Mouse (Mus musculus) megakaryocyte progenitor cell, adult 5-6 weeks (primary cell): ENCODE results near the gene Tbck. TPM values are rescaled to one million over a fixed set of nuclear protein-coding genes. Genes with fewer than 3 reads are reported as not detected.

Experiments
- ATAC-seq: replicated peaks from 2 replicates; pipeline ENCODE4 v1.8.0; 2016; ENCODE audit warnings: mild to moderate bottlenecking, moderate TSS enrichment, inconsistent platforms; ENCODE audit not compliant: poor library complexity
- total RNA-seq, 2 experiments: library from RNA; stranded (forward) in 1 of 2; stranded (reverse) in 1 of 2; fragments of 157-497, 149-512 nt in 1 of 2; fragments of 200-1000 nt in 1 of 2; gene quantifications; 2 replicates each; pipeline versions ENCODE4 v1.2.3 to v1.2.4; 2015 to 2017

Tbck gene
- total RNA-seq, 2 experiments from 2014 or later = 16.2 to 16.4 TPM

GRCm38 (mm10) chr3:132756274-132756673 lies 72.3 kb downstream of the Tbck start:
- ATAC-seq = 0 out of 2 replicates have a peak, but pooled peaks have one; percentile 48

DNA sequence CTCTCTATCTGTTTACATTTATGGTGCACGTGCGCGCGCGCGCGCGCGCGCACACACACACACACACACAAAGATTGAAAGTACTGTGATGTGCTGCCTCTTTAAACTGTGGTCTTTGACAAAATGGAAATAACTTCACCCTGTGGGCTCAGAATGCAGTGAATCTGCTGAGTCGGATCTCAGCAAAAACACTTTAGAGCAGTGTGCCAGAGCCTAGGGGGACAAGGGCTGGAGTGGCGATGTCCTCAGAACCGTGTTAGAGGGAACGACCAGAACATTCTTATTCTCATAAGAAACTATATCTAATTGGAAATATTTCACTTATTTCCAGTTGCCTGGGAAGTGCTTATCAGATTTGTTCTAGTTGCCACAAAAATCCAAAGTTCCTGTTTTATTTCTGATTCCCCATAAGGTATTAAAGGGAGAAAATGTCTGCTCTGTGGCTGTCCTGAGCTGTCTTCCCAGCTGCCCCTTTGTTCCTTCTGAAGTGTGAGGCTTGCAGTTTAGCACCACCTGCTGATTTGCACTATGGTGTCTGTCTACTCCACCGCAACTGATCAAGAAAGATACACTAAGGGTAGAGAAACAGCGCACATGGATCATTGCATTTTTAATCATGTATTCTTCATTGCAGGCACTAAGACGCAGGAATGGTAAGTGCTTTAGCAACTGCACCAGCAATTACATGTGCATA lies 82.2 kb downstream of the Tbck start:
- no peak for ATAC-seq

DNA sequence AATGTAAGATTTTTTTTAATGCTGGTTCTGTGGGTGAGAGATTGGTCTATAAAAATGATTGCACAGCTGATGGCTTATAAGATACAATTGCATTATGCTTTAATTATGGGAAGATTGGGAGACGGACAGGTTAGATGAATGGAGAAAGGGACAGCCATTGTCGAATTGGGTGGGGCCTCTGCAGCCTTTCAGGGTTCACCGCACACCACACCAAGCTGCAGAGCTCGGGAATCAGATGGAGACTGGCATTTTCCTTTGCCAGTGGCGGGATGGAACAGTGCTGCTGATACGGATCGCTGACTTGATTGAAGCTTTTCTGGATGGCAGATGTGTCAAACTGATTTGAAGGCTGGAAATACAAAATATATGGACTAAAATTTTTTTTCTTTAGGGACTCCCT lies 88.1 kb downstream of the Tbck start:
- ATAC-seq = no peak

GRCm38 (mm10) chr3:132776686-132777085 lies 92.7 kb downstream of the Tbck start:
- ATAC-seq = no peak

DNA sequence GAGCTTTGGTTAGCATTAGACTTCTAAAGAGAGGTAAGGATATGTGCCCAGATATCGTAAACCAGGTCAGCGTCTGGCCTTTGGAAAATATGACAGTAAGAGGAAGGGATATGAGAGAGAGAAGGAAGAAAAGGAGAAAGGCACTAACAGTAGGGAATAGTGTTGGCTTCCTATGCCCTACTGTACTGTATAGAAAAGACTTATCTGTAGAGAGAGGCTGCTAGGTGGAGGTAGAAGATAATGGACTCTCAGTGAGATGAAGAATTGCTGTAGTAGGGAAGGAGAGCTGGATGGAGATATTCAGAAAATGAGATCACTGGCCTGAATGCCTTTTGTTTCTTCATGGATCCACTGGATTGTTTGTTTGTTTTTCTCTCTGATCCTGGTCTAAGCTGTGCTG lies 97.2 kb downstream of the Tbck start:
- peak; percentile 64; the same call in 1 of the 2 replicates for ATAC-seq

- ATAC-seq = no peak
Measured at GRCm38 (mm10) chr3:132783087-132783486, 99.1 kb downstream of the Tbck start.

DNA sequence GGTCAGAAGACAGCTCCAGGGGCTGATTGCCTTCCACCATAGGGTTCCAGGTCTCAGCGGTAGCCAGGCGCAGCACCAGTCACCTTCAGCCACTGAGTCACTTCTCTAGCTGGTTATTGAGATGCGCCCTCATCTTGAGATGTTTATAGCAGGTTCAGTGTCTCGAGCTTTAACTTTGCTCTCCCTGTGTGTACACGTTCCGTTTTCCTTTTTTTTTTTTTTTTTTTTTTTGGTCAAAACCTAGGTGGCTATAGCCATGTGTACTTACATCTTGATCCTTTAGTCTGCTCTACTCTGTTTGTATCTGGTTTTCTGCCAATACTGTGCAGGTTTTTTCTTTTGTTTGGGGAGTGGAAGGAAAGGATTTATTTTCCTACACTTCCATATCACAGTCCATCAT lies 100.8 kb downstream of the Tbck start:
- no peak for ATAC-seq

DNA sequence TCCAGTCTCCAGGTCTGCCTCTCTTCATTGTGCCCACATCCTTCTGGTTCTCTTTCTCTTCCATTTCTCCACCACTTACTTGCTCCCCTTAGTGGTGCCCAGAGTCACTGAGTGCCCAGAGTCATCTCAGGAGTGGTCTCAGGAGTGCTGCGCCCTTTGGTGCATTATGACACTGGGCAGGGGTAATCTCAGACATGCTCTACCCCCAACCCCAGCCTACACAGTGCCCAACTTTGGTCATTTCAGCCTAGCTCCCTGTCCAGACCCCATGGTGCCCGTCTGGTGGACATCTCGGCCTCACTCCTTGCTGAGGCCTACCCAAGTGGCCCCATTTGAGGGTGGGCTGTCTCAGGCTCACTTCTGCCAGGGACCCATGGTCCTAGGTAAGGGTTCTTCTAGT lies 102.7 kb downstream of the Tbck start:
- no peak for ATAC-seq

- peak; percentile 46 for ATAC-seq
Measured at GRCm38 (mm10) chr3:132787775-132788174, 103.8 kb downstream of the Tbck start.

GRCm38 (mm10) chr3:132791140-132791539 lies 107.2 kb downstream of the Tbck start:
- ATAC-seq = peak; percentile 46; the same call in 1 of the 2 replicates

DNA sequence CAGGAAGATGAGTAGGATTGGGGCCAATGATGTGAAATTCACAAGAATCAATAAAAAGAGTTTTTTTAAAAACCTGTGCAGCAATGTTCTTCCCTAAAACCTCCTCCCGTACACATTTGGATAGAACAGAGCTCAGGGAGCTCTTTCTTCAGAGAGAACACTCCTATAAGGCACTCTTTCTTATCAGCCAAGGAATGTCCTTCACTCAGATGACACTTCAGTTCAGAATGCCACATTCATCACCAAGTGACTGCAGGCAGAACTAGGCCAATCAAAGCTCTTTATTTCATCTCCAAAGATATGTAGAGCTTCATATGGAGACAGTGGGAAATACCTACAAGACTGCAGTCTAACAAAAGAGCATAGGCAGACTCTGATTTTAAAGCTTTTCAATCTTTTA lies 116.3 kb downstream of the Tbck start:
- ATAC-seq = no peak

DNA sequence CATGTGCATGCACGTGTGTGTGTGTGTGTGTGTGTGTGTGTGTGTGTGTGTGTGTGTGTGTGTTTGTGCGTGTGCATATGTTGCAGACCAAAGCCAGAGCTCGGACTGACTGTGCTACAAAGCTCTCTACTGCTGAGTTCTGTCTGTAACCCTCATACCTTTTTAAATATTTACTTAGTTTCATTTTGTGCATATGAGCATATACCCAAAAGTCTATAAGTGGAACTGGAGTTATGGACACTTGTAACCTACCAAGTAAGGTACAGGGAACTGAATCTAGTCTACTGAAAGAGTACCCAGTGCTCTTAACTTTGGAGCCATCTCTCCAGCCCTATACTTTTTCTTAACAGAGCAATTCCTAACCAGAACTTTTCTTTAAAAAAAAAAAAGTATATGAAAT lies 118.0 kb downstream of the Tbck start:
- no peak for ATAC-seq

- ATAC-seq = no peak
Measured at GRCm38 (mm10) chr3:132807888-132808579, 124.1 kb downstream of the Tbck start.

- no peak for ATAC-seq
Measured at GRCm38 (mm10) chr3:132808951-132809350, 125.0 kb downstream of the Tbck start.

GRCm38 (mm10) chr3:132811791-132812190 lies 127.8 kb downstream of the Tbck start:
- no peak for ATAC-seq

DNA sequence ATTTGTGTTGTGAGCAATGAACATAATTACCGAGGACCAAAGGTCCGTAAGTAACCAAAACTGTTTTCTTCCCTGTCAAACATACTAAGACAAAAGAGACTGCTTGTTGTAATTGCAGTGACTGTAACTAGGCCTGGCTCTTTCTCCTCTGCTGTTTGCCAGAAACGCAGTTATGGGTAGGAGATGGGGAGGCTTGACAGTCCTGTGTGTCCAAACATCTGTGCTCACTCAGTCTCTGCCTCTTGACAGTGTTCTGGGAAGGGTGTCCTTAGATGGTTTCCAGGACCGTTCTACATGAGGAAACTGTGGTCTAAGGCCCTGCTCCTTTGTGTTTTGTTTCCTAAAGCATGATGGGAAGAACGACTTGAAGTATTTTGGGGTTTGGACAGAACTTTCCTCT lies 128.4 kb downstream of the Tbck start:
- no peak for ATAC-seq

GRCm38 (mm10) chr3:132813147-132813546 lies 129.2 kb downstream of the Tbck start:
- no peak for ATAC-seq

DNA sequence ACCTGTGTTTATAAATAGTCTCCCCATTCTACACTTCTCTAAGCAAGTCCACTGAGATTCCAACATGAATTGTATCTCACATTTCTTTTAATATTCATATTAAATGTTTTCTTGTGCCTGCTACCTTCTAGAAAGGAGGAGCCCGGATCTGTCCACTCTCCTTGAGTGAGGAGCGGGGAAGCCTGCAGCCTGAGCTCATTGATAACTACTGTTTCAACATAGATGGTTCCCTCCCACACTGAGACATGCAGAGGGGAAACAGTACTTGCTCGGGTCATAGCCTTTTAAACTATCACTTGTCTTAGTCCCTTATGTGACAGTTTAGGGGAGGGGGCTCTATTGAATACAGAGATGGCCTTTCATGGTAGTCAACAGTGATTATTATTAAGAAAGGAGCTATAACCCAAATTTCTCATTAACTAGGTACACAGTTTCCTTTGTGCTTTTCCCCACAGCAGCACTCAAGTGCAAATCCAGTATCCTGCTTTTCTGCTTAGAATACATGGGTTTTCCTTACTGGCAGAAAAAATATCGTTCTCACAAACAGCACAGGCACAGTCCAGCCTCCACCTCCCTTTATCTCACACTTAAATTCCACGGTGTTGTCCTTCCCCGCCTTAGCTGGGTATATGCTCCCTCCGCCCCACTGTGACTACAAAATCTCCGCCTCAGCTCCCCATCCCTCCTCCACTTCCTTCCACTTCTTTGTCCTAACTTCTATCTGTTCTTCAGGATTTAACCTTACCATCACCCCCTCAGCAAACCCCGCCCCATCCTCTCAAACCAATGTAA lies 130.0 kb downstream of the Tbck start:
- no peak for ATAC-seq

GRCm38 (mm10) chr3:132814791-132815496 lies 131.0 kb downstream of the Tbck start:
- peak; percentile 64 for ATAC-seq

- ATAC-seq = no peak
Measured at GRCm38 (mm10) chr3:132815497-132816326, 131.8 kb downstream of the Tbck start.
